Mouse (Mus musculus) heart, postnatal 0 days (tissue): ENCODE data around the gene Ces3a. TPM values are rescaled to one million over a fixed set of nuclear protein-coding genes. Genes with fewer than 3 reads are reported as not detected.

Experiments
- ATAC-seq: fragments of 200-750 bp; cut with Nextera tagmentation; 2 replicates; pipeline ENCODE4 v1.8.0; 2017; ENCODE audit warnings: low read depth, moderate number of reproducible peaks, moderate library complexity; ENCODE audit not compliant: insufficient read depth
- DNase-seq: peaks from one replicate; pipeline ENCODE4 v3.0.0-alpha.2; 2016; ENCODE audit warnings: low spot score
- H3K27ac ChIP-seq: fragments of 300-500 bp; sonication (generic); 2 replicates; pipeline ENCODE4 v1.5.1; 2014; ENCODE audit warnings: low read depth, mild to moderate bottlenecking
- H3K27me3 ChIP-seq: fragments of 300-500 bp; sonication (generic); 2 replicates; pipeline ENCODE4 v1.6.1; 2014; ENCODE audit warnings: low read length, mixed read lengths; ENCODE audit not compliant: control insufficient read depth, insufficient read depth
- H3K36me3 ChIP-seq: fragments of 300-500 bp; sonication (generic); replicated peaks from 2 replicates; pipeline ENCODE4 v1.6.1; 2014; ENCODE audit warnings: low read length, mixed read lengths; ENCODE audit not compliant: control insufficient read depth, insufficient read depth
- H3K4me1 ChIP-seq: fragments of 300-500 bp; sonication (generic); 2 replicates; pipeline ENCODE4 v1.6.1; 2014; ENCODE audit warnings: antibody characterized with exemption; ENCODE audit not compliant: control insufficient read depth, insufficient read depth
- H3K4me2 ChIP-seq: fragments of 300-500 bp; sonication (generic); 2 replicates; pipeline ENCODE4 v1.6.1; 2014; ENCODE audit warnings: low read depth, mild to moderate bottlenecking, low read length, moderate library complexity
- H3K4me3 ChIP-seq: fragments of 300-500 bp; sonication (generic); 2 replicates; pipeline ENCODE4 v1.5.1; 2014; ENCODE audit warnings: low read depth, low read length
- H3K9ac ChIP-seq: fragments of 300-500 bp; sonication (generic); replicated peaks from 2 replicates; pipeline ENCODE4 v1.6.1; 2014; ENCODE audit warnings: low read depth, low read length, mixed read lengths
- H3K9me3 ChIP-seq: fragments of 300-500 bp; sonication (generic); replicated peaks from 2 replicates; pipeline ENCODE4 v1.6.1; 2016; ENCODE audit warnings: low read length; ENCODE audit not compliant: control insufficient read depth
- CTCF ChIP-seq: IDR thresholded peaks from 2 replicates; pipeline ENCODE4 v1.5.1; 2016; ENCODE audit warnings: antibody characterized with exemption, control low read depth, low read depth
- EP300 ChIP-seq: IDR thresholded peaks from 2 replicates; pipeline ENCODE4 v1.6.1; 2016; ENCODE audit warnings: antibody characterized with exemption, low read depth
- WGBS: fragments of 180-500 bp; shearing (Covaris S2); extraction: QIAGEN DNeasy Blood & Tissue Kit; methylation state at CpG from one replicate; pipeline ENCODE4 v1.1.7; 2014; 5-methylcytosine and 5-hydroxymethylcytosine counted together
- polyA plus RNA-seq: library from polyadenylated mRNA; unstranded; fragments of >200 nt; fragmentation: Nextera tagmentation; extraction: Ambion mirVana; gene quantifications from 2 replicates; pipeline ENCODE4 v1.2.1, GENCODE M21; 2015
- total RNA-seq: library from RNA; depleted of rRNA; stranded (reverse); fragments of >200 nt; gene quantifications from 2 replicates; pipeline ENCODE4 v1.2.3, GENCODE M21; 2014; ENCODE audit warnings: low replicate concordance

Ces3a gene
- total and polyA plus RNA-seq, 2 experiments from 2014 or later = not detected

GRCm38 (mm10) chr8:105021954-105022353 lies 26.4 kb upstream of the Ces3a start:
- H3K4me2 ChIP-seq = no peak overlapping the region
- WGBS = 64% methylated on average over 1 of the region's 1 CpGs
- no peaks in the 10 kb centered on the region for H3K27me3 ChIP-seq
- no peak overlapping the region for H3K9ac ChIP-seq
- H3K9me3 ChIP-seq = no peaks in the 10 kb centered on the region
- no peaks in the 10 kb centered on the region for H3K36me3 ChIP-seq
- DNase-seq (no peak), ATAC-seq (no peak)
- TF ChIP-seq CTCF (no peak), EP300 (no peak)
- H3K27ac ChIP-seq = no peak overlapping the region
- H3K4me1 ChIP-seq = no peaks in the 10 kb centered on the region
- H3K4me3 ChIP-seq = no peak overlapping the region

- no peaks in the 10 kb centered on the region for H3K27me3 ChIP-seq
- no peak overlapping the region for H3K4me3 ChIP-seq
- TF ChIP-seq EP300 (no peak), CTCF (no peak)
- no peaks in the 10 kb centered on the region for H3K9me3 ChIP-seq
- no peaks in the 10 kb centered on the region for H3K4me1 ChIP-seq
- no peak for DNase-seq
- WGBS = 32% methylated on average over 1 of the region's 1 CpGs
- H3K4me2 ChIP-seq = no peak overlapping the region
- H3K36me3 ChIP-seq = no peaks in the 10 kb centered on the region
- no peak for ATAC-seq
- H3K9ac ChIP-seq = no peak overlapping the region
- no peak overlapping the region for H3K27ac ChIP-seq
Observed at GRCm38 (mm10) chr8:105023087-105023486, 25.3 kb upstream of the Ces3a start.

GRCm38 (mm10) chr8:105025050-105025449 lies 23.4 kb upstream of the Ces3a start:
- H3K9ac ChIP-seq = no peak overlapping the region
- no peak for TF ChIP-seq EP300
- peak; percentile 23; the same call in 1 of the 2 replicates for TF ChIP-seq CTCF
- no peaks in the 10 kb centered on the region for H3K36me3 ChIP-seq
- no peak for ATAC-seq
- no peaks in the 10 kb centered on the region for H3K4me1 ChIP-seq
- H3K4me3 ChIP-seq = no peak overlapping the region
- H3K4me2 ChIP-seq = no peak overlapping the region
- 58% methylated on average over 2 of the region's 2 CpGs for WGBS
- no peak for DNase-seq
- no peak overlapping the region for H3K27ac ChIP-seq
- H3K9me3 ChIP-seq = no peaks in the 10 kb centered on the region
- H3K27me3 ChIP-seq = no peaks in the 10 kb centered on the region

- TF ChIP-seq EP300 = no peak
- TF ChIP-seq CTCF = no peak
- ATAC-seq = no peak
Observed at GRCm38 (mm10) chr8:105043510-105043909, 4.9 kb upstream of the Ces3a start.

GRCm38 (mm10) chr8:105045824-105046401 lies 2.5 kb upstream of the Ces3a start:
- no peak for DNase-seq
- H3K4me2 ChIP-seq = no peak overlapping the region
- H3K4me1 ChIP-seq = no peaks in the 10 kb centered on the region
- no peak overlapping the region for H3K27ac ChIP-seq
- no peak for TF ChIP-seq CTCF
- no peak for TF ChIP-seq EP300
- H3K9ac ChIP-seq = no peak overlapping the region
- no peak overlapping the region for H3K4me3 ChIP-seq
- H3K9me3 ChIP-seq = no peaks in the 10 kb centered on the region
- no peaks in the 10 kb centered on the region for H3K36me3 ChIP-seq
- H3K27me3 ChIP-seq = no peaks in the 10 kb centered on the region
- no peak for ATAC-seq
- 78% methylated on average over 3 of the region's 3 CpGs for WGBS

More at GRCm38 (mm10) chr8:105043510-105043909, 4.9 kb upstream of the Ces3a start:
- WGBS = 56% methylated on average over 1 of the region's 1 CpGs
- Histone ChIP-seq H3K4me2 (no peak overlapping the region), H3K9ac (no peak overlapping the region), H3K9me3 (no peaks in the 10 kb centered on the region), H3K36me3 (no peaks in the 10 kb centered on the region), H3K4me3 (no peak overlapping the region), H3K27ac (no peak overlapping the region), H3K27me3 (no peaks in the 10 kb centered on the region), H3K4me1 (no peaks in the 10 kb centered on the region)
- DNase-seq = no peak

- Histone ChIP-seq H3K9ac (no peak overlapping the region), H3K4me2 (no peak overlapping the region), H3K9me3 (no peaks in the 10 kb centered on the region), H3K36me3 (no peaks in the 10 kb centered on the region), H3K27me3 (no peaks in the 10 kb centered on the region), H3K27ac (no peak overlapping the region), H3K4me1 (no peaks in the 10 kb centered on the region), H3K4me3 (no peak overlapping the region)
- no peak for DNase-seq
- TF ChIP-seq EP300 = no peak
- no peak for TF ChIP-seq CTCF
- 81% methylated on average over 4 of the region's 4 CpGs for WGBS
- ATAC-seq = no peak
Observed at GRCm38 (mm10) chr8:105056211-105056610, 7.8 kb downstream of the Ces3a start.
